Mouse (Mus musculus): ENCODE measurements at regions not wholly inside any gene's neighbourhood (a gene's known extent, or its start where the extent isn't known, plus 50 kb on each side); places are given as distances from the start of the nearest gene placed in this dataset.

GRCm38 (mm10) chr4:83990126-83990989, 465.0 kb downstream of the Ccdc171 start:
- whole genome bisulfite sequencing: 71% methylated on average over 13 of the region's 13 CpGs
- no peaks in the 10 kb centered on the region for H3K9me3 ChIP-seq (ENCODE audit: control insufficient read depth)
- TF ChIP-seq CTCF (IDR thresholded peaks at IDR 0.05; ENCODE audit: low read depth): no peak
- no peaks in the 10 kb centered on the region for H3K27me3 ChIP-seq (replicated peaks; ENCODE audit: control insufficient read depth, insufficient read depth, low read length)
- H3K4me1 ChIP-seq (replicated peaks; ENCODE audit: control insufficient read depth, insufficient read depth, low read length): peaks cover 3% of the 10 kb centered on the region; the same call in 1 of the 2 replicates
- H3K36me3 ChIP-seq (ENCODE audit: control insufficient read depth, insufficient read depth): no peaks in the 10 kb centered on the region
- H3K4me3 ChIP-seq (ENCODE audit: low read depth, low read length): no peak overlapping the region
- H3K27ac ChIP-seq (ENCODE audit: low read depth, low read length): no peak overlapping the region
- H3K4me2 ChIP-seq (replicated peaks; ENCODE audit: low read depth): no peak overlapping the region
- no peak for ATAC-seq
- no peak overlapping the region for H3K9ac ChIP-seq (ENCODE audit: low read depth, low read length)

GRCm38 (mm10) chr4:83991195-83991594, 465.9 kb downstream of the Ccdc171 start:
- peaks cover 3% of the 10 kb centered on the region; the same call in 1 of the 2 replicates for H3K4me1 ChIP-seq (replicated peaks; ENCODE audit: control insufficient read depth, insufficient read depth, low read length)
- 41% methylated on average over 4 of the region's 4 CpGs for WGBS
- no peak overlapping the region for H3K9ac ChIP-seq (ENCODE audit: low read depth, low read length)
- TF ChIP-seq CTCF (IDR thresholded peaks at IDR 0.05; ENCODE audit: low read depth): no peak
- no peaks in the 10 kb centered on the region for H3K27me3 ChIP-seq (replicated peaks; ENCODE audit: control insufficient read depth, insufficient read depth, low read length)
- no peaks in the 10 kb centered on the region for H3K36me3 ChIP-seq (ENCODE audit: control insufficient read depth, insufficient read depth)
- H3K9me3 ChIP-seq (ENCODE audit: control insufficient read depth): no peaks in the 10 kb centered on the region
- H3K4me3 ChIP-seq (ENCODE audit: low read depth, low read length): no peak overlapping the region
- no peak overlapping the region for H3K27ac ChIP-seq (ENCODE audit: low read depth, low read length)
- no peak overlapping the region for H3K4me2 ChIP-seq (replicated peaks; ENCODE audit: low read depth)
- ATAC-seq: no peak

GRCm38 (mm10) chr4:83997079-83997478, 471.7 kb downstream of the Ccdc171 start:
- Histone ChIP-seq H3K9ac (ENCODE audit: low read depth, low read length) (no peak overlapping the region), H3K4me3 (ENCODE audit: low read depth, low read length) (no peak overlapping the region), H3K27me3 (replicated peaks; ENCODE audit: control insufficient read depth, insufficient read depth, low read length) (no peaks in the 10 kb centered on the region), H3K4me2 (replicated peaks; ENCODE audit: low read depth) (no peak overlapping the region), H3K4me1 (replicated peaks; ENCODE audit: control insufficient read depth, insufficient read depth, low read length) (no peaks in the 10 kb centered on the region), H3K9me3 (ENCODE audit: control insufficient read depth) (no peaks in the 10 kb centered on the region), H3K36me3 (ENCODE audit: control insufficient read depth, insufficient read depth) (no peaks in the 10 kb centered on the region), H3K27ac (ENCODE audit: low read depth, low read length) (no peak overlapping the region)
- no peak for TF ChIP-seq CTCF (IDR thresholded peaks at IDR 0.05; ENCODE audit: low read depth)
- WGBS: 49% methylated on average over 4 of the region's 4 CpGs
- ATAC-seq: no peak

GRCm38 (mm10) chr4:84001645-84002044, 476.3 kb downstream of the Ccdc171 start:
- H3K4me3 ChIP-seq (ENCODE audit: low read depth, low read length): no peak overlapping the region
- H3K9me3 ChIP-seq (ENCODE audit: control insufficient read depth): no peaks in the 10 kb centered on the region
- H3K36me3 ChIP-seq (ENCODE audit: control insufficient read depth, insufficient read depth): no peaks in the 10 kb centered on the region
- no peak overlapping the region for H3K9ac ChIP-seq (ENCODE audit: low read depth, low read length)
- 79% methylated on average over 7 of the region's 7 CpGs for WGBS
- no peak for ATAC-seq
- H3K27ac ChIP-seq (ENCODE audit: low read depth, low read length): no peak overlapping the region
- H3K27me3 ChIP-seq (replicated peaks; ENCODE audit: control insufficient read depth, insufficient read depth, low read length): no peaks in the 10 kb centered on the region
- TF ChIP-seq CTCF (IDR thresholded peaks at IDR 0.05; ENCODE audit: low read depth): no peak
- no peak overlapping the region for H3K4me2 ChIP-seq (replicated peaks; ENCODE audit: low read depth)
- no peaks in the 10 kb centered on the region for H3K4me1 ChIP-seq (replicated peaks; ENCODE audit: control insufficient read depth, insufficient read depth, low read length)

- WGBS: 75% methylated on average over 7 of the region's 7 CpGs
These were observed 478.9 kb downstream of the Ccdc171 start for GRCm38 (mm10) chr4:84004055-84004778.

GRCm38 (mm10) chr4:84004786-84005382, 479.5 kb downstream of the Ccdc171 start:
- no peaks in the 10 kb centered on the region for H3K36me3 ChIP-seq (ENCODE audit: control insufficient read depth, insufficient read depth)
- ATAC-seq: no peak
- no peaks in the 10 kb centered on the region for H3K9me3 ChIP-seq (ENCODE audit: control insufficient read depth)
- WGBS: 71% methylated on average over 10 of the region's 10 CpGs
- H3K4me2 ChIP-seq (replicated peaks; ENCODE audit: low read depth): no peak overlapping the region
- no peak for TF ChIP-seq CTCF (IDR thresholded peaks at IDR 0.05; ENCODE audit: low read depth)
- H3K27ac ChIP-seq (ENCODE audit: low read depth, low read length): no peak overlapping the region
- H3K9ac ChIP-seq (ENCODE audit: low read depth, low read length): no peak overlapping the region
- no peaks in the 10 kb centered on the region for H3K27me3 ChIP-seq (replicated peaks; ENCODE audit: control insufficient read depth, insufficient read depth, low read length)
- H3K4me3 ChIP-seq (ENCODE audit: low read depth, low read length): no peak overlapping the region
- no peaks in the 10 kb centered on the region for H3K4me1 ChIP-seq (replicated peaks; ENCODE audit: control insufficient read depth, insufficient read depth, low read length)

More at GRCm38 (mm10) chr4:84004055-84004778, 478.9 kb downstream of the Ccdc171 start:
- Histone ChIP-seq H3K4me3 (ENCODE audit: low read depth, low read length) (no peak overlapping the region), H3K27me3 (replicated peaks; ENCODE audit: control insufficient read depth, insufficient read depth, low read length) (no peaks in the 10 kb centered on the region), H3K36me3 (ENCODE audit: control insufficient read depth, insufficient read depth) (no peaks in the 10 kb centered on the region), H3K9ac (ENCODE audit: low read depth, low read length) (no peak overlapping the region), H3K27ac (ENCODE audit: low read depth, low read length) (no peak overlapping the region), H3K4me1 (replicated peaks; ENCODE audit: control insufficient read depth, insufficient read depth, low read length) (no peaks in the 10 kb centered on the region), H3K9me3 (ENCODE audit: control insufficient read depth) (no peaks in the 10 kb centered on the region), H3K4me2 (replicated peaks; ENCODE audit: low read depth) (no peak overlapping the region)
- no peak for ATAC-seq
- no peak for TF ChIP-seq CTCF (IDR thresholded peaks at IDR 0.05; ENCODE audit: low read depth)

All from intestine, postnatal 0 days (tissue).